Mouse (Mus musculus) ES-E14 (cell line): ENCODE measurements around the gene Scel.

Experiments
- CHD2 ChIP-seq: IDR thresholded peaks from 2 replicates; pipeline ENCODE4 v1.6.1; 2014; ENCODE audit warnings: mild to moderate bottlenecking, low read depth, low read length, inconsistent platforms
- MAFK ChIP-seq: IDR thresholded peaks from 2 replicates; pipeline ENCODE4 v1.6.1; 2014; ENCODE audit warnings: mild to moderate bottlenecking, low read depth, low read length, inconsistent platforms; ENCODE audit not compliant: insufficient read depth
- ZNF384 ChIP-seq: IDR thresholded peaks from 2 replicates; pipeline ENCODE4 v1.6.1; 2012; ENCODE audit warnings: low read depth, low read length, inconsistent platforms

DNA sequence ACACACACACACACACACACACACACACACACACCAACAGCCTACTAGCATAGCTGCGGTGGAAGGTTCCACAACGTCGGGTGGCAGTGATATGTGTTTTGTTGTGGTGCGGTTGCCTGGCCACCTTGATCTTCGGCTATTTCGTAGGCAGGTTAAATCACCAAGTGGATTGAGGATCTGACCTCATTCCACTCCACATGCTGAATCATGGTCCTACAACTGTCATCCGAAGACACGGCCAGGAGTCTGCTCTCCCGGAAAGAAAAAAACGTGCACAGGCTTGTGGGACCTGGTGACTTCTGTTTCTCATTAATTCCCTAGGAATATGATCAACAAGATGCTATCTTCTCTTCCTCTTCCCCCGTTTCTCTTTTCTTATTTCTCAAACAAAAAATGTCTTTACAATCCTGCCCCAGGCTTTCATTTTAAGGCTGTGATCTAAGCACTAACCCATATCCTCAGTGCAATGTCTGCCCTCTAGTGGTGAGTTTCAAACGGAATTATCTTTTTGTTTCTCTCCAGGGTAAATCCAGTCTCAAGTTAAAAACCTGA lies 43.6 kb upstream of the Scel start:
- TF ChIP-seq ZNF384 (no peak), CHD2 (no peak), MAFK (no peak)
